Mouse (Mus musculus): ENCODE measurements around the gene Zfp281. TPM values are rescaled to one million over a fixed set of nuclear protein-coding genes. Genes with fewer than 3 reads are reported as not detected.

Gene Zfp281
- polyA plus RNA-seq (2015; fragmentation: Nextera tagmentation; extraction: Ambion mirVana) = 9.8 and 12.9 TPM in 2 replicates

DNA sequence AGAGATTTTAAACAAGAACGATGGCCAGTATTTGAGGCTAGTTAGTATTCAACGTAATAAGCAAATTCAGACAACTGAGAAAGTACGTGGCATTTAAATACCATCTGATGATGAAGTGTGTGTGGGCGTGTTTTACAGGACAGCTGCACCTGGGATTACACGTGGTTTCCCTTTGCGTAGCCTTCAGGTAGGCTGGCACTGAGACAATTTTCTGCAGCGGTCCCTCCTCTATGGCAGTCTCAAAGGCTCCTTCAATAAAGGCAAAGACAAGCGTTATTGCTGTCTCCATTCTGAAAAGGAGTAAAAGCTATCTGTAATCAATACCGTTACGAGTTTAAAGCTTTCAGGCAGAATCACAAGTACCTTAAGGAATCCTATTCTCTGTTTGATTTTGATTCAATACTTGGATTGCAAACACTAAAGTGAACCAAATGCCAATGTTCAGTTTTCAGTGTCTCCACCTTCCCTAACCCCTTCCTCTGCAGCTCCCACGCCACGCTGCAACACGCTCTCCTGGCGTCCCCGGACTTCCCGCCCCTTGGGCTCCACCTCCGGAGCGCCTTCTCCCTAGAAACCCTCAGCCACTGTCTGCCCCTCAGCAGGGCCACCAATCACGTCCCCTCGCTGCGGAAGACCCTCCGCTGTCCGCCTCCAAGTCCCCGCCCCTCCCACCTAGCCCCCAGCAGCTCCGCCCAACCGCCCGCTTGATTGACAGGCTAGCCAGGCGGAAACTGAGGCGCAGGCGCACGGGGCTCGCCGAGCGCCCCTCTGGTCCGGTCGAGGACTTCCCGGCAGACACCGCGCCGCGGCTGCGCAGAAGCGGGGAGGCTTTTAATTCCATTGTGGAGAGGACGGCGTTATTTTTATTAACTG, at the start of gene Zfp281:
Gene Zfp281, plus strand, starts transcription at position 756 of the 873 bp plus-strand sequence.

Other genes starting within 250 kb of the Zfp281 start
- gene Ddx59, start 209.6 kb upstream of the Zfp281 start, polyA plus RNA-seq (2015; fragmentation: Nextera tagmentation; extraction: Ambion mirVana) = 8.1 and 13.2 TPM in 2 replicates
- gene Kif14, start 158.6 kb upstream of the Zfp281 start, polyA plus RNA-seq (2015; fragmentation: Nextera tagmentation; extraction: Ambion mirVana) = 1.1 and 1.2 TPM in 2 replicates